Comparison of ENCODE assay signal across 8 mouse cellular contexts in genomic region chr13:53285261-53285755, GRCm38 (mm10). TPM values are rescaled to one million over a fixed set of nuclear protein-coding genes. Genes with fewer than 3 reads are reported as not detected.
DNase-seq lines count a peak whose midpoint lies in the region; ATAC-seq lines count a peak whose summit lies in the region.

No protein-coding gene starts in this region.

- peaks cover 24% of the 10 kb centered on the region; the same call in 1 of the 2 replicates for H3K27me3 ChIP-seq in kidney, embryonic 16.5 days (ENCODE audit: insufficient read depth, low read length)
- peaks cover 35% of the 10 kb centered on the region for H3K27me3 ChIP-seq in midbrain, embryonic 14.5 days (ENCODE audit: control insufficient read depth, insufficient read depth, low read length)

- H3K4me2 ChIP-seq in kidney, embryonic 16.5 days (replicated peaks; ENCODE audit: low read depth, low read length) = peak overlapping the region; percentile 72
- H3K4me2 ChIP-seq in midbrain, embryonic 14.5 days (ENCODE audit: low read length) = peak overlapping the region; percentile 65

- peak overlapping the region; percentile 81 for H3K9ac ChIP-seq in kidney, embryonic 16.5 days (replicated peaks; ENCODE audit: low read length)
- peak overlapping the region; percentile 46 for H3K9ac ChIP-seq in midbrain, embryonic 14.5 days (replicated peaks; ENCODE audit: low read length)

- under 1% methylated on average over 35 of the region's 35 CpGs for WGBS in kidney, embryonic 16.5 days
- under 1% methylated on average over 35 of the region's 35 CpGs for WGBS in midbrain, embryonic 14.5 days

- no peaks in the 10 kb centered on the region for H3K36me3 ChIP-seq in kidney, embryonic 16.5 days (ENCODE audit: insufficient read depth, low read length)
- H3K36me3 ChIP-seq in midbrain, embryonic 14.5 days (ENCODE audit: control insufficient read depth, insufficient read depth, low read length) = no peaks in the 10 kb centered on the region

- H3K4me3 ChIP-seq in kidney, embryonic 16.5 days (ENCODE audit: low read length) = peak overlapping the region; percentile 69
- peak overlapping the region; percentile 41 for H3K4me3 ChIP-seq in midbrain, embryonic 14.5 days (replicated peaks; ENCODE audit: low read depth, low read length)

- H3K4me1 ChIP-seq in kidney, embryonic 16.5 days (ENCODE audit: insufficient read depth, low read length) = peaks cover 40% of the 10 kb centered on the region
- H3K4me1 ChIP-seq in midbrain, embryonic 14.5 days (ENCODE audit: control insufficient read depth, insufficient read depth, low read length) = peaks cover 10% of the 10 kb centered on the region; the same call in 1 of the 2 replicates

- H3K9me3 ChIP-seq in kidney, embryonic 16.5 days (ENCODE audit: low read length) = peaks cover 3% of the 10 kb centered on the region; the same call in 1 of the 2 replicates
- no peaks in the 10 kb centered on the region for H3K9me3 ChIP-seq in midbrain, embryonic 14.5 days (ENCODE audit: control insufficient read depth, low read length)

- ATAC-seq in kidney, embryonic 16.5 days (ENCODE audit: low FRiP score, low TSS enrichment) = no peak
- ATAC-seq in midbrain, embryonic 14.5 days (ENCODE audit: low FRiP score, low TSS enrichment) = no peak
- no peak for ATAC-seq in cerebellum, adult (ENCODE audit: insufficient number of reproducible peaks, low FRiP score, low TSS enrichment)

- peak; percentile 43 for DNase-seq in kidney, adult 18-20 months
- no peak for DNase-seq in kidney, adult 11 months
- peak; percentile 69 for DNase-seq in adrenal gland, postnatal 14 days
- DNase-seq in gastrocnemius, postnatal 25 days = peak; percentile 30
- peak; percentile 67 for DNase-seq in midbrain, embryonic 14.5 days
- DNase-seq in frontal cortex, postnatal 14 days (ENCODE audit: low spot score in 2 of 2) = no peak

- peak overlapping the region; percentile 26; the same call in 1 of the 2 replicates for H3K27ac ChIP-seq in kidney, embryonic 16.5 days (ENCODE audit: low read length)
- H3K27ac ChIP-seq in midbrain, embryonic 14.5 days (replicated peaks; ENCODE audit: low read depth, low read length) = no peak overlapping the region

RNA-seq across cellular contexts. Expression of gene Ror2, which starts 0.6 kb away (rescaled TPM):
- 6.7 and 8.3 TPM in 2 replicates for total RNA-seq in adrenal gland, postnatal 14 days (2021)
- total RNA-seq in gastrocnemius, postnatal 25 days (2021) = under 1 TPM; 0.83 to 0.90 TPM
- 9.9 and 10.4 TPM in 2 replicates for polyA plus RNA-seq in kidney, embryonic 16.5 days (2015; fragmentation: Nextera tagmentation; extraction: Ambion mirVana)
- polyA plus RNA-seq in midbrain, embryonic 14.5 days (2014; fragmentation: Nextera tagmentation; extraction: Ambion mirVana) = 0.82 and 3.2 TPM in 2 replicates

Comparison
In these comparisons a context has a peak if more than half of its experiments do, and no peak if none do; other contexts are left out.
1. DNase-seq: peak in kidney, adult 18-20 months (single experiment), adrenal gland, postnatal 14 days (single experiment), gastrocnemius, postnatal 25 days (single experiment) and midbrain, embryonic 14.5 days (single experiment); none in kidney, adult 11 months (single experiment) and frontal cortex, postnatal 14 days (0 of 2).